Mouse (Mus musculus) kidney, adult 2 months (tissue): ENCODE measurements around the gene Cntrl. TPM values are rescaled to one million over a fixed set of nuclear protein-coding genes. Genes with fewer than 3 reads are reported as not detected.

Source experiments
- DNase-seq: peaks from one replicate; pipeline ENCODE4 v3.0.0; 2021
- H3K27ac ChIP-seq: fragments of 200-500 bp; 2 replicates; pipeline ENCODE4 v1.5.1; 2012; ENCODE audit warnings: low read depth, low read length, control low read depth, inconsistent platforms; ENCODE audit not compliant: insufficient read depth
- H3K27me3 ChIP-seq: fragments of 200-500 bp; replicated peaks from 2 replicates; pipeline ENCODE4 v1.6.1; 2012; ENCODE audit warnings: mild to moderate bottlenecking, moderate library complexity, low read length, inconsistent platforms; ENCODE audit not compliant: control insufficient read depth, insufficient read depth
- H3K36me3 ChIP-seq: fragments of 200-500 bp; 2 replicates; pipeline ENCODE4 v1.6.1; 2012; ENCODE audit warnings: mild to moderate bottlenecking, moderate library complexity, low read length, inconsistent platforms; ENCODE audit not compliant: control insufficient read depth, insufficient read depth
- H3K4me1 ChIP-seq: fragments of 200-500 bp; 2 replicates; pipeline ENCODE4 v1.6.1; 2011; ENCODE audit warnings: low read length; ENCODE audit not compliant: control insufficient read depth, insufficient read depth
- H3K4me3 ChIP-seq: fragments of 200-500 bp; 2 replicates; pipeline ENCODE4 v1.5.1; 2011; ENCODE audit warnings: mild to moderate bottlenecking, low read depth, low read length, control low read depth; ENCODE audit not compliant: insufficient read depth
- CTCF ChIP-seq: fragments of 200-500 bp; conservative IDR thresholded peaks from 2 replicates; pipeline ENCODE4 v1.5.1; 2011; ENCODE audit warnings: low read depth, mild to moderate bottlenecking, control low read depth, low read length, moderate library complexity, mixed read lengths; ENCODE audit not compliant: insufficient read depth, insufficient read length
- POLR2A ChIP-seq: fragments of 200-500 bp; IDR thresholded peaks from one replicate; pipeline ENCODE4 v1.6.1; 2011; ENCODE audit warnings: low read depth, low read length, control low read depth
- WGBS: fragments of 180-500 bp; shearing (Covaris S2); methylation state at CpG from one replicate; pipeline ENCODE4 v1.1.7; 2018; 5-methylcytosine and 5-hydroxymethylcytosine counted together
- polyA plus RNA-seq: library from polyadenylated mRNA; depleted of rRNA; stranded (reverse); fragments of >200 nt; gene quantifications from 2 replicates; pipeline ENCODE4 v1.2.3, GENCODE M21; 2012

Cntrl gene
- polyA plus RNA-seq, 1 experiment: 7.2 TPM

- Histone ChIP-seq H3K27me3 (no peaks in the 10 kb centered on the region), H3K4me3 (no peak overlapping the region), H3K27ac (no peak overlapping the region), H3K4me1 (no peaks in the 10 kb centered on the region), H3K36me3 (peaks cover 1% of the 10 kb centered on the region)
- WGBS: 94% methylated on average over 13 of the region's 13 CpGs
- no peak for DNase-seq
- TF ChIP-seq CTCF: no peak
- no peak for TF ChIP-seq POLR2A
These were observed 42.1 kb downstream of the Cntrl start for GRCm38 (mm10) chr2:35151303-35151882.

- TF ChIP-seq POLR2A: no peak
- TF ChIP-seq CTCF: no peak
- Histone ChIP-seq H3K36me3 (peaks cover 1% of the 10 kb centered on the region), H3K4me1 (no peaks in the 10 kb centered on the region), H3K27ac (no peak overlapping the region), H3K27me3 (no peaks in the 10 kb centered on the region), H3K4me3 (no peak overlapping the region)
- no peak for DNase-seq
- 87% methylated on average over 6 of the region's 6 CpGs for WGBS
These were observed 43.9 kb downstream of the Cntrl start for GRCm38 (mm10) chr2:35153179-35153578.

GRCm38 (mm10) chr2:35153844-35154554, 44.7 kb downstream of the Cntrl start:
- H3K27me3 ChIP-seq: no peaks in the 10 kb centered on the region
- no peak for TF ChIP-seq POLR2A
- TF ChIP-seq CTCF: no peak
- no peaks in the 10 kb centered on the region for H3K4me1 ChIP-seq
- WGBS: 86% methylated on average over 8 of the region's 8 CpGs
- H3K4me3 ChIP-seq: no peak overlapping the region
- no peak for DNase-seq
- H3K27ac ChIP-seq: no peak overlapping the region
- H3K36me3 ChIP-seq: peaks cover 1% of the 10 kb centered on the region

GRCm38 (mm10) chr2:35156985-35157384, 47.7 kb downstream of the Cntrl start:
- Histone ChIP-seq H3K27me3 (no peaks in the 10 kb centered on the region), H3K4me3 (no peak overlapping the region), H3K4me1 (no peaks in the 10 kb centered on the region), H3K36me3 (no peaks in the 10 kb centered on the region; the same call in none of the 2 replicates), H3K27ac (no peak overlapping the region)
- WGBS: 78% methylated on average over 2 of the region's 2 CpGs
- no peak for TF ChIP-seq POLR2A
- TF ChIP-seq CTCF: no peak
- no peak for DNase-seq

GRCm38 (mm10) chr2:35157836-35158235, 48.5 kb downstream of the Cntrl start:
- 75% methylated on average over 7 of the region's 7 CpGs for WGBS
- DNase-seq: no peak
- Histone ChIP-seq H3K27me3 (no peaks in the 10 kb centered on the region), H3K4me1 (no peaks in the 10 kb centered on the region), H3K36me3 (no peaks in the 10 kb centered on the region; the same call in 1 of the 2 replicates), H3K27ac (no peak overlapping the region), H3K4me3 (no peak overlapping the region)
- TF ChIP-seq POLR2A (no peak), CTCF (no peak)

- Histone ChIP-seq H3K36me3 (no peaks in the 10 kb centered on the region; the same call in 1 of the 2 replicates), H3K27ac (no peak overlapping the region), H3K27me3 (no peaks in the 10 kb centered on the region), H3K4me3 (no peak overlapping the region), H3K4me1 (no peaks in the 10 kb centered on the region)
- no peak for DNase-seq
- TF ChIP-seq POLR2A (no peak), CTCF (no peak)
- 72% methylated on average over 3 of the region's 3 CpGs for WGBS
These were observed 49.1 kb downstream of the Cntrl start for GRCm38 (mm10) chr2:35158358-35158757.

GRCm38 (mm10) chr2:35160206-35160605, 50.9 kb downstream of the Cntrl start:
- Histone ChIP-seq H3K4me1 (no peaks in the 10 kb centered on the region), H3K4me3 (no peak overlapping the region), H3K36me3 (no peaks in the 10 kb centered on the region), H3K27me3 (no peaks in the 10 kb centered on the region), H3K27ac (no peak overlapping the region)
- peak; percentile 30 for DNase-seq
- whole genome bisulfite sequencing: 43% methylated on average over 5 of the region's 5 CpGs
- no peak for TF ChIP-seq CTCF
- no peak for TF ChIP-seq POLR2A
